Mouse (Mus musculus) layer of hippocampus, adult 2 months (tissue): ENCODE results near the gene Arhgap18. TPM values are rescaled to one million over a fixed set of nuclear protein-coding genes. Genes with fewer than 3 reads are reported as not detected.

Experiments used
- DNase-seq, 2 experiments: peaks; one replicate each; pipeline ENCODE4 v3.0.0; 2022; ENCODE audit warnings: low spot score in 2 of 2
- H3K27ac ChIP-seq: fragments of 200-600 bp; 2 replicates; pipeline ENCODE4 v1.8.1; 2022
- H3K4me3 ChIP-seq: fragments of 200-600 bp; 2 replicates; pipeline ENCODE4 v1.8.1; 2022; ENCODE audit warnings: mild to moderate bottlenecking
- CTCF ChIP-seq: fragments of 200-600 bp; conservative IDR thresholded peaks from 2 replicates; pipeline ENCODE4 v1.8.1; 2022; ENCODE audit warnings: antibody characterized with exemption, mild to moderate bottlenecking, moderate library complexity
- total RNA-seq, 2 experiments: library from RNA; stranded (reverse); gene quantifications; 2 replicates each; pipeline ENCODE4 v1.2.3; 2021

Arhgap18 gene
- total RNA-seq, 2 experiments from 2014 or later = 4.7 to 4.8 TPM

- no peak for DNase-seq
- Histone ChIP-seq H3K27ac (no peak overlapping the region), H3K4me3 (no peak overlapping the region)
- TF ChIP-seq CTCF = no peak
These were observed 43.4 kb downstream of the Arhgap18 start for GRCm38 (mm10) chr10:26796432-26797286.

DNA sequence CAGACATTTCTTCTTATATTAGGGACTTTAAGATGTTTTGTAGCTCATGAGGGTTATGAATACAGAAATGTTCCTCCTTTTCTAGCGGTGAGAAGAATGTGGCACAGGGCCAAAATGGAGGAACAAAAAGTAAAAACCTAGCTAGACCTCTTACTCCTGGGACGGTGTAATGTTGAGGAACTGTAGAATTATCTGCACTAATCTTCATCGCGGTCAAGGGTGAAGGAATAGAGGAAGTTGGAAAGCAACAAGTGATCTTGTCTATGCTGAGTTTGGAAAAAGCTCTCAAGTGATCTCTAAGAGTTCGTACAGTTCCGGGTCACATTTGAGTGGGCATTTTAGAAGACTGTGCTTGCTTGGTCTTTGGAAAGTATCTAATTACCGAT lies 44.1 kb downstream of the Arhgap18 start:
- Histone ChIP-seq H3K4me3 (no peak overlapping the region), H3K27ac (no peak overlapping the region)
- TF ChIP-seq CTCF = no peak
- DNase-seq = no peak

DNA sequence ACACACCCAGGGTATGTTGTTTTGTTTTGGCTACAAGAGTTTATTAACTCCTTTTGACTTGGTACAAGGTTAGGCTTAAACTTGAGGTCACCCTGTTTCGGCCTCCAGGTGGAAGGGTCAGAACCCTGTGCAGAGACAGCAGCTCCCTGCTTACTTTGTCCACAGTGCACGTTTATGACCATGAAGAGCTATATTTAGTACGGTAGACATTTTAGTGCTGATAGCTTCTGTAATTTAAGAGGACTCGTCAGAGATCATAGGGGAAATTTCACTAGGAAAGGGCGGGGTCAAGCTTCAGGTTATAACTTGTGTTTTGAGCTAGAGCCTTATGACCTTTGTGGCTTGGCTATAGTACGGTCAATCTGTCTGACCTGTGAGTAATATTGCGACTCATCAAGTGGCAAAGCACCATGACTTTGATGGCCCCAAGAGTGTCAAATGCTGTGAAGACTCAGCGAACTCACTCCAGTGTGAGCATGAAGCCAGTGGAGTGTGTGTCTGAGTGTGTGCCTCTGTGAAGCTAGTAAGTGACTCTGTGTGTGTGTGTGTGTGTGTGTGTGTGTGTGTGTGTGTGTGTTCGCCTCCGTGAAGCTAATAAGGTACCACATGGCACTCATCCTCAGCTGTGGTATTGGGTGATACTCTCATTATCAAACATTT lies 45.7 kb downstream of the Arhgap18 start:
- H3K27ac ChIP-seq = no peak overlapping the region
- no peak for DNase-seq
- no peak for TF ChIP-seq CTCF

DNA sequence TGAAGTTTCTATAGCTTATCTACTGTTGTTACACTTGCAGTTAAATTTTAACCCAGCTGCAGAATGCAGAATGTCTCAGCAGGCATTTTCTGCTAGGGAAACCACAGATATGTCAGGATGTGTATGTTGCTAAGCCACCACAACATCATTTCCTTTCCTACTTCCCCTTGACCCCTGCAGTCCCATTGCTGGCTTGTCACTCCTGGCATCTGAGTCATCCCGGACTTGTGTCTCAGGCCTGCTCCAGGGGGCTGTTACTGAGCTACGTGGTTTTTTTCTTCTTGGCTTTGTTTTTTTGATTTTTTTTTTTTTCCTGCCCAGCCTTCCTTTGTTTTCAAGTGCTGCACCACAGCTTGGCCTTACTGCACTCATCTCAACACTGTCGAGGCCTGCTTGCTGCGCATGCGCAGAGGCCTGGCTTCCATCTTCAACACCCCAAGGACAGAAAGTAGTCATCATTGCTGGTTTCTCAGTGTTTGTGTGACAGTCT lies 46.4 kb downstream of the Arhgap18 start:
- H3K4me3 ChIP-seq = no peak overlapping the region
- H3K27ac ChIP-seq = no peak overlapping the region
- TF ChIP-seq CTCF = no peak
- no peak for DNase-seq

More for the DNA sequence above, 45.7 kb downstream of the Arhgap18 start:
- H3K4me3 ChIP-seq = no peak overlapping the region

DNA sequence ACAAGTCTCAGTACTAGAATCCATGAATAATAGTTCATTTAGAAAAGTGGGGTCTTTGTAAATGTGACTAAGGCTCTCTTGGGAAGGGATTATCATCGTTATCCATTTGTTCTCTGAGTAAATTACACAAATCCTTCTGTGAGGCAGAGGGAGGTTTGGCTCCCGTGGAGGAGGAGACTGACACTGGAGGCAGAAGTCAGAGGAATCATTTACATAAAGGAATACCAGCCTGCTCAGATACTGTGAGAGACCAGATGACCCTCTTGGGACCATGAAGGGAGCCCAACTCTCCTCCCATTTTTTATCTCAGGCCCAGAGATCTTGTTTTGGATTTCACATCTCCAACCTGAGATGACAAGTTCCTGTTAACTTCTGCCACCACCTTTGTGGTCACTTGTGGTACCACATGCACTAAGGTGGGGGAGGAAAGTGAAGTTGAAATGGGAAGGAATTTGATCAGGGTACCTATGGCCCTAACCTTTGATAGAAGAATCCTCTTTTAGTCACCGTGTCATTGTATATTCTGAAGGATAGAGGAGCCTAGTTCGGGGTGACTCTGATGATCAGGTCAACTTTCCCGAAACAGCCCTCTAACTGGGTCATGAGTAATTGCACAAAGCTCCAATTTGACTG lies 51.2 kb downstream of the Arhgap18 start:
- 0 out of 2 replicates have a peak, but pooled peaks have one; percentile 6 for TF ChIP-seq CTCF
- no peak for DNase-seq
- Histone ChIP-seq H3K27ac (no peak overlapping the region), H3K4me3 (no peak overlapping the region)

GRCm38 (mm10) chr10:26805007-26805406 lies 51.8 kb downstream of the Arhgap18 start:
- no peak overlapping the region for H3K4me3 ChIP-seq
- no peak for TF ChIP-seq CTCF
- no peak for DNase-seq
- H3K27ac ChIP-seq = no peak overlapping the region

GRCm38 (mm10) chr10:26806092-26806491 lies 52.9 kb downstream of the Arhgap18 start:
- Histone ChIP-seq H3K4me3 (no peak overlapping the region), H3K27ac (no peak overlapping the region)
- no peak for DNase-seq
- no peak for TF ChIP-seq CTCF

DNA sequence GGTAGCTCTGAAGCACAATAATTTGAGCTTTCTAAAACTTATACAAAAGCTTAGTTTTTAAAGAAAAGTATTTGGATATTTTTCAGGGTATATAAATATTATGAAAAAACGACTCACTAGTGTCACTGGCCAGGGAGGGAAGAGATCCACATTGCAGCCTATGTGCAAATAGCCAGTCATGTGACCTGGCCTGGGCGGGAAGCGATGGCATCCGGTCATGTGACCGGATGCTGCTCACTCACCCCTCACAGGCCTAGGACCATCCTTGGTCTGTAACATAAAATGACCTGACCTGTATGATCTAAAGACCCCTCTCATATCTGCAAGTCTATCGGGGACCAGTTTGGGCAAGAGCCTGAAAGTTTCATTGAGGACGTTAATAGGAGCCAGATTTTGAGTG lies 56.8 kb downstream of the Arhgap18 start:
- DNase-seq = no peak
- TF ChIP-seq CTCF = no peak
- no peak overlapping the region for H3K4me3 ChIP-seq
- no peak overlapping the region for H3K27ac ChIP-seq

GRCm38 (mm10) chr10:26810810-26811209 lies 57.6 kb downstream of the Arhgap18 start:
- DNase-seq = no peak
- H3K4me3 ChIP-seq = no peak overlapping the region
- no peak for TF ChIP-seq CTCF
- H3K27ac ChIP-seq = no peak overlapping the region

DNA sequence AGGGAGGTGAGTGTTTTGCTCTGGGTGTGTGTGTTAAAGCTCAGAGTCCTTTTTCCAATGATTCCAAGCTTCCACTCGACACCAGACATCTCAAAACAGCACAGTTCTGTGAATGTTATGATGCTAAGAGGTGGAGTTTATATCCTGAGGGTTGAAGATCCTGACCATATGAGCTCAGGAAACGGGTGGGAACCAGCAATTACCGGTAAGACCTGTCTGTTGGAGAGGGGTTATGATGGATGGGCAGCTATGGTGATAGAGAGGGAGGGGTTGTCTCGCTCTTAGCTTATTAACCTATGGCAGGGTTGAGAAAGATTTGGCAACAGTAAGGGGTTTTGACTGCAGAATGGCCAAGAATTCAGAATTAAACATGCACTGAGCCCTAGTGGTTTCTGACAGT lies 58.1 kb downstream of the Arhgap18 start:
- TF ChIP-seq CTCF = no peak

DNA sequence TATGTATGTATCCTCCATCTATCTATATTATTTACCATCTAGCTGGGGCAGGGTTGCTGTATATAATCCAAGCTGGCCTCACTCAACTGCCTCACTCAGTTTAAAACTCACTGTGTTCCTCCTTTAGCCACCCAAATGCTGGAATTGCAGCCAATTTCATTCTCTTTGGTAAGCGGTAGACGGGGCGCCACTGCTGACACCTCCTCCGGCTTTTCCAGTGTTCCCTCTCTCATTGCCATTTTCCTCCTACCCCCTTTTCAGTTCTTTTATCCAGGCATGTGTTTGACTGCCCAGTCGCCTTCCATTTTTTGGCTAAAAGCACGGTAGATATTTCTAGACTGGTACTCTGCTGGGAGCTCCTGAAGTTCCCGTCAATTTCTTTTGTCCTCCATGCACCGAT lies 62.4 kb downstream of the Arhgap18 start:
- DNase-seq = peak; percentile 21 to 43
- TF ChIP-seq CTCF = no peak
- Histone ChIP-seq H3K4me3 (no peak overlapping the region), H3K27ac (no peak overlapping the region)

More for the DNA sequence above, 58.1 kb downstream of the Arhgap18 start:
- no peak for DNase-seq
- H3K27ac ChIP-seq = no peak overlapping the region
- H3K4me3 ChIP-seq = no peak overlapping the region

DNA sequence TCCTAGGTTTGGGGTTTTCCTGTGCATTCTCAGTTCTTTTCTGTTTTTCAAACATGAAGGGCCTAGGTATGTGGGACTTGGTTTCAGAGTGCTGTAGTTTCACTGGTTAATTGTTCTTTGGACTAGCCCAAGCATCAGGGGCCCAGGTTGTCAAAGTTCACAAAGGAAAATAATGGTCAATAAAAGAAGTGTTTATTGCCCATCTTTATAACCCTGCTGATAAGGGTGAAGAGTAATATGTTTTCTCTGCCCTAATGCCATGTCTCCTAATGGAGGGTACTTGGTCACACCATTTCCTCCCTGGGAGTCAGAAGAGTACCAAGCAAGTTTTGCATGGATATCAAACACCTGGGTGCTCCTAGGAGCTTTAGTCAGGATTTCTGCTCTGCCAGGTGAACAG lies 67.1 kb downstream of the Arhgap18 start:
- Histone ChIP-seq H3K27ac (no peak overlapping the region), H3K4me3 (no peak overlapping the region)
- no peak for TF ChIP-seq CTCF
- no peak for DNase-seq

DNA sequence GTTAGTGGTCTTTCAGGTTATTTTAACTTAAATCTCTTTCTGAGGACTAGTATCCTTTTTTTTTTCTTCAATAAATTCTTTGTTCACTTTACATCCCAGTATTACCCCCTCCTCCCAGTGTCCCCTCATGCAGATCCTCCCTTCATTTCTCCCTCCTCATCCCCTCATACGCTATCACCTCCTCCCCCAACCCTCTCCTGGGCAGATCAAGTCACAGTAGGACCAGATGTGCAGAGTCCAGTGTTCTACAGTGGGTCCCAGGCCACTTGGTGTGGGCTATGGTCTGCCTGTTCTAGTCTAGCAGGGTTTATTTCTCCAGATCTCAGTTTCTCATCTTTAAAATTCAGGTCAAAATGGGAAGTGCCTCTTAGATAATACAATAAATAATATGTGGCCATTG lies 67.7 kb downstream of the Arhgap18 start:
- TF ChIP-seq CTCF = no peak

GRCm38 (mm10) chr10:26823997-26824396 lies 70.8 kb downstream of the Arhgap18 start:
- no peak for TF ChIP-seq CTCF
- no peak overlapping the region for H3K4me3 ChIP-seq
- H3K27ac ChIP-seq = no peak overlapping the region
- no peak for DNase-seq

More for the DNA sequence above, 67.7 kb downstream of the Arhgap18 start:
- DNase-seq = no peak
- Histone ChIP-seq H3K4me3 (no peak overlapping the region), H3K27ac (no peak overlapping the region)
